Mouse (Mus musculus): ENCODE measurements around the gene Cdk7. TPM values are rescaled to one million over a fixed set of nuclear protein-coding genes. Genes with fewer than 3 reads are reported as not detected.
A peak's percentile ranks its signal among the peaks of the same experiment; 100 is the strongest.

The Cdk7 gene
- 85.7 and 90.9 TPM in 2 replicates for polyA plus RNA-seq (2014; fragmentation: Nextera tagmentation; extraction: Ambion mirVana)

DNA sequence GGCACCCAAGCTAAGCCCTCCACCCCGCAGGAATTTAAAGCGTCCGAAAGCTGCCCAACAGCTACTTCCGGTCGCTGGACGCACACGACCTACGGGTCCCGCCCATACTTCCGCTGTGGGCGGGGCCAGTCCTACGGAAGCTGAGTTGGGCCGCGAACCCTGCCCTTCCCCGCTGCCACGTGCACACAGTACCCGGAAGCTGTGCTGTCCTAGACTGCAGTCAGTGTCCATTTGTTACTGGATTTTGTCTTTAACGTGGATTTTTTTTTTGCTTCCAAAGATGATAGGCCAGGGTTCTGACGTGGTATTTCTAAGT, at the start of gene Cdk7:
TSS of gene Cdk7 (minus strand) at position 79 of the 316 bp plus-strand sequence.
- Histone ChIP-seq H3K4me3 (ENCODE audit: low read depth, low read length) (peak within 1 kb of the TSS; percentile 87), H3K27me3 (replicated peaks; ENCODE audit: control insufficient read depth, insufficient read depth, low read length) (no peaks in the 10 kb centered on the region), H3K9ac (ENCODE audit: low read depth, low read length) (peak within 1 kb of the TSS; percentile 94), H3K4me2 (ENCODE audit: low read depth, low read length) (peak within 1 kb of the TSS; percentile 76), H3K9me3 (ENCODE audit: control insufficient read depth, low read length) (no peaks in the 10 kb centered on the region), H3K4me1 (ENCODE audit: control insufficient read depth, insufficient read depth, low read length) (peaks cover 7% of the 10 kb centered on the region), H3K27ac (replicated peaks; ENCODE audit: low read depth, low read length) (peak within 1 kb of the TSS; percentile 95), H3K36me3 (ENCODE audit: control insufficient read depth, insufficient read depth, low read length) (peaks cover 24% of the 10 kb centered on the region)
- DNase-seq (ENCODE audit: low spot score) (peak; percentile 98), ATAC-seq (ENCODE audit: low read depth) (peak; percentile 99)
- 0% methylated on average over 19 of the region's 19 CpGs for WGBS

DNA sequence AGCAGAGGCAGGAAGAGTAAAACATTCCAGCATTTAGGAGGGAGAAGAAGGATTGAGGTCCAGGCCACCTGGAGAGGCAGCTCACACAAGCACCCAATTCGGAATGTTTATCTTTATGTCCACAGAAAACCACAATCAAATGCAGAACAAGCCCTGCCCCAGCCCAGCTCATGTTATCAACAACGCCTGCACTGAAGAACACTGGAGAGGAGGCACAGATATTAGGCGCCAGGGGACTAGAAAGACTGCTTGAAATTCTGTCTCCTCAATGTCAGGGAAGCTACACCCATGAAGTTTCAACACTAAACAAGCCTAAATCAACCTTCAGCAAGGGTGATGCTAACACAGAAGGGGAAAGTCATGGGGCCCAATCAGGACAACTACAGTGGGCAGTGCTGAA, 46.8 kb upstream of the Cdk7 start:
- H3K4me2 ChIP-seq (ENCODE audit: low read depth, low read length), result no peak overlapping the region
- WGBS, result 82% methylated on average over 3 of the region's 3 CpGs
- no peak for DNase-seq (ENCODE audit: low spot score)
- H3K27me3 ChIP-seq (replicated peaks; ENCODE audit: control insufficient read depth, insufficient read depth, low read length), result no peaks in the 10 kb centered on the region
- no peaks in the 10 kb centered on the region for H3K4me1 ChIP-seq (ENCODE audit: control insufficient read depth, insufficient read depth, low read length)
- H3K27ac ChIP-seq (replicated peaks; ENCODE audit: low read depth, low read length), result no peak overlapping the region
- ATAC-seq (ENCODE audit: low read depth), result no peak
- H3K9me3 ChIP-seq (ENCODE audit: control insufficient read depth, low read length), result no peaks in the 10 kb centered on the region
- H3K4me3 ChIP-seq (ENCODE audit: low read depth, low read length), result no peak overlapping the region
- H3K9ac ChIP-seq (ENCODE audit: low read depth, low read length), result no peak overlapping the region
- peaks cover 37% of the 10 kb centered on the region for H3K36me3 ChIP-seq (ENCODE audit: control insufficient read depth, insufficient read depth, low read length)

- no peak overlapping the region for H3K27ac ChIP-seq (replicated peaks; ENCODE audit: low read depth, low read length)
Measured at GRCm38 (mm10) chr13:100776710-100777109, 46.0 kb upstream of the Cdk7 start.

GRCm38 (mm10) chr13:100776056-100776419, 45.3 kb upstream of the Cdk7 start:
- Histone ChIP-seq H3K27me3 (replicated peaks; ENCODE audit: control insufficient read depth, insufficient read depth, low read length) (no peaks in the 10 kb centered on the region), H3K4me1 (ENCODE audit: control insufficient read depth, insufficient read depth, low read length) (no peaks in the 10 kb centered on the region), H3K9ac (ENCODE audit: low read depth, low read length) (peak overlapping the region; percentile 71), H3K36me3 (ENCODE audit: control insufficient read depth, insufficient read depth, low read length) (peaks cover 37% of the 10 kb centered on the region), H3K4me2 (ENCODE audit: low read depth, low read length) (peak overlapping the region; percentile 93), H3K9me3 (ENCODE audit: control insufficient read depth, low read length) (no peaks in the 10 kb centered on the region), H3K4me3 (ENCODE audit: low read depth, low read length) (peak overlapping the region; percentile 70), H3K27ac (replicated peaks; ENCODE audit: low read depth, low read length) (peak overlapping the region; percentile 53; the same call in 1 of the 2 replicates)
- no peak for DNase-seq (ENCODE audit: low spot score)
- 11% methylated on average over 8 of the region's 8 CpGs for WGBS
- ATAC-seq (ENCODE audit: low read depth), result no peak

More at GRCm38 (mm10) chr13:100776710-100777109, 46.0 kb upstream of the Cdk7 start:
- H3K4me3 ChIP-seq (ENCODE audit: low read depth, low read length), result no peak overlapping the region
- DNase-seq (ENCODE audit: low spot score), result no peak
- H3K9ac ChIP-seq (ENCODE audit: low read depth, low read length), result no peak overlapping the region
- no peaks in the 10 kb centered on the region for H3K4me1 ChIP-seq (ENCODE audit: control insufficient read depth, insufficient read depth, low read length)
- H3K4me2 ChIP-seq (ENCODE audit: low read depth, low read length), result peak overlapping the region; percentile 93; the same call in 1 of the 2 replicates
- H3K27me3 ChIP-seq (replicated peaks; ENCODE audit: control insufficient read depth, insufficient read depth, low read length), result no peaks in the 10 kb centered on the region
- WGBS, result 69% methylated on average over 6 of the region's 6 CpGs
- ATAC-seq (ENCODE audit: low read depth), result no peak
- peaks cover 37% of the 10 kb centered on the region for H3K36me3 ChIP-seq (ENCODE audit: control insufficient read depth, insufficient read depth, low read length)
- H3K9me3 ChIP-seq (ENCODE audit: control insufficient read depth, low read length), result no peaks in the 10 kb centered on the region

DNA sequence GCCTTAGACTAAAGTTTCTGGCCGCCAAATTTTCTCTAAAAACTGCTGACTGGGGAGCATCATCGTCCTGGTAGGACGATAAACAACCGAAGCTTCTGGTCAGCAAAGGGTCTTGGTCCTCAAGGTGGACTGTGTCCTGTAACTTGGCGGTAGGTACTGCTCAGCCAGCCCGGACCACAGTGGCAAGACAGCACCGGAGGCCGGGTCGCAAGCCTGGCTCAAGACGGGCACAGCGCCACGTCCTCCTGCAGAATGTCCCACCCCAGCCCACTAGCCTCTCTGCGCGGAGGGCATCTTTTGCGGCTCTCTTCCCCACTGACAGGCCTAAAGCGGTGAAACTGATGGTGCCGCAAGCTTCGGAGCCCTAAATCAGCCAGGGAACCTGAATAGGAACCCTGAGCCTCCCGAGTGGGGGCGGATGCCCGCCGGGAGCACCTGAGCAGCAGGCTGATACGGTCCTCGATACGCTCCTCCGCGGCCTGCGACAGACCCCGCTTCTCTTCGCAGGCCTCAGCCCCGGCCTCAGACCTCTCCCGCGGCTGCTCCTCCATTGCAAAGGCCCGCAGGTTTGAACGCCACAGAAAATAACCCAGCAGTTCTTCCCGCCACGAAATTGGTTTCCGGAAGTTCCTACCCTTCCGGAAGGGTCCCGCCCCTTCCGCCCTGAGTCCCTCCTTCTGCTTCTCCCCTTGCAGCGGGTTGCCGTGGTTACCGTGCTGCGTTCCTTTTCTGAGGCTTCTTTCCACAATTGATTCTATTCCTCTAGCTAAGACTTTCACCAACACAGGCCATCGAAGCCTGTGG, 44.7 kb upstream of the Cdk7 start, which contains the start of gene Cenph:
TSS of gene Cenph (minus strand) at position 648 of the 804 bp plus-strand sequence.
- Histone ChIP-seq H3K27ac (replicated peaks; ENCODE audit: low read depth, low read length) (peak within 1 kb of the TSS; percentile 53; the same call in 1 of the 2 replicates), H3K27me3 (replicated peaks; ENCODE audit: control insufficient read depth, insufficient read depth, low read length) (no peaks in the 10 kb centered on the region), H3K9ac (ENCODE audit: low read depth, low read length) (peak within 1 kb of the TSS; percentile 71), H3K36me3 (ENCODE audit: control insufficient read depth, insufficient read depth, low read length) (peaks cover 37% of the 10 kb centered on the region), H3K9me3 (ENCODE audit: control insufficient read depth, low read length) (no peaks in the 10 kb centered on the region), H3K4me2 (ENCODE audit: low read depth, low read length) (peak within 1 kb of the TSS; percentile 93), H3K4me3 (ENCODE audit: low read depth, low read length) (peak within 1 kb of the TSS; percentile 70), H3K4me1 (ENCODE audit: control insufficient read depth, insufficient read depth, low read length) (no peaks in the 10 kb centered on the region)
- DNase-seq (ENCODE audit: low spot score) (peak; percentile 96), ATAC-seq (ENCODE audit: low read depth) (peak; percentile 98)
- WGBS, result under 1% methylated on average over 33 of the region's 46 CpGs

GRCm38 (mm10) chr13:100774704-100775103, 44.0 kb upstream of the Cdk7 start:
- H3K9ac ChIP-seq (ENCODE audit: low read depth, low read length), result peak overlapping the region; percentile 71
- ATAC-seq (ENCODE audit: low read depth) (no peak), DNase-seq (ENCODE audit: low spot score) (no peak)

DNA sequence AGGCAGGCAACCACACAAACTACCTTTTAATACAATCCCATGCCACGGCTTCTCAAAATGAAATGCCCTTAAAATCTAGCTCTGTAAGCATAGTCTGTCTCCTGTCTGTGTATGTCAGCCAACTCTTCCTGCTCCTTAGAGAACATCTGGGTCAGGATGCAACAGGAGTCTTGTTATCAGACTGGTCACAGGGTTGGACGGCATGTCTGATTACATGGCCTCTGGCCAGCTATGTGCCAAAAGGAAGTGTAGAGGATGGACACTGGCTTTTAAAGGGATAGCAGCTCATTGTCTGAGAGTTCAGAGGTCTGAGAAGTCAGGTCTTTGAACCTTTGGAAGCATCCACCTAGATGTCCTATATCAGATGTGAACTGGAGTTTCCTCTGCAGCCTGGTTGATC, 24.6 kb upstream of the Cdk7 start:
- Histone ChIP-seq H3K4me1 (ENCODE audit: control insufficient read depth, insufficient read depth, low read length) (no peaks in the 10 kb centered on the region), H3K36me3 (ENCODE audit: control insufficient read depth, insufficient read depth, low read length) (peaks cover 9% of the 10 kb centered on the region), H3K27ac (replicated peaks; ENCODE audit: low read depth, low read length) (no peak overlapping the region), H3K9ac (ENCODE audit: low read depth, low read length) (no peak overlapping the region), H3K27me3 (replicated peaks; ENCODE audit: control insufficient read depth, insufficient read depth, low read length) (no peaks in the 10 kb centered on the region), H3K4me2 (ENCODE audit: low read depth, low read length) (no peak overlapping the region), H3K4me3 (ENCODE audit: low read depth, low read length) (no peak overlapping the region), H3K9me3 (ENCODE audit: control insufficient read depth, low read length) (0 out of 2 replicates have a peak, but pooled peaks cover 4% of the 10 kb centered on the region)
- DNase-seq (ENCODE audit: low spot score), result no peak
- no peak for ATAC-seq (ENCODE audit: low read depth)
- WGBS, result 80% methylated on average over 2 of the region's 2 CpGs

More at GRCm38 (mm10) chr13:100774704-100775103, 44.0 kb upstream of the Cdk7 start:
- no peaks in the 10 kb centered on the region for H3K4me1 ChIP-seq (ENCODE audit: control insufficient read depth, insufficient read depth, low read length)
- H3K36me3 ChIP-seq (ENCODE audit: control insufficient read depth, insufficient read depth, low read length), result peaks cover 34% of the 10 kb centered on the region
- H3K9me3 ChIP-seq (ENCODE audit: control insufficient read depth, low read length), result no peaks in the 10 kb centered on the region
- H3K27ac ChIP-seq (replicated peaks; ENCODE audit: low read depth, low read length), result no peak overlapping the region
- H3K27me3 ChIP-seq (replicated peaks; ENCODE audit: control insufficient read depth, insufficient read depth, low read length), result no peaks in the 10 kb centered on the region
- H3K4me2 ChIP-seq (ENCODE audit: low read depth, low read length), result peak overlapping the region; percentile 93
- H3K4me3 ChIP-seq (ENCODE audit: low read depth, low read length), result peak overlapping the region; percentile 70

DNA sequence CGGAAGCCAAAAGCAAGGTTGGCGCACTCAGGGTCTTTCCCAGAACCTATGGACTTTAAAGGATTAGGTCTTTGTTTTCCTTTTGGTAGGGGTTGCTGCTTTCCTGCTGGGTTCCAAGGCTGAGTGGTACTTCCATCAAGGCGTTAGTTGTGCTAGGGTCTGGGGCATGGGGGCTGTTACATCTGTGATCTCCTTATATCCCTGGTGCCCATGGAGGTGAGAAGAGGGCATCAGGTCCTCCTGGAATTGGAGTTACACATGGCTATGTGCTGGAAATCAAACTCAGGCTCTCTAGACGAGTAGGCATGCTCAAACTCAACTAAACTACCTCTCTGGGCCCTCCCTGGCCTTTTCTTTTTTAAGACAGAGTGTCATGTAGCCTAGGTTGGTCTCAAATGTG, 23.4 kb upstream of the Cdk7 start:
- Histone ChIP-seq H3K4me2 (ENCODE audit: low read depth, low read length) (no peak overlapping the region), H3K9me3 (ENCODE audit: control insufficient read depth, low read length) (0 out of 2 replicates have a peak, but pooled peaks cover 4% of the 10 kb centered on the region), H3K27me3 (replicated peaks; ENCODE audit: control insufficient read depth, insufficient read depth, low read length) (no peaks in the 10 kb centered on the region), H3K9ac (ENCODE audit: low read depth, low read length) (no peak overlapping the region), H3K27ac (replicated peaks; ENCODE audit: low read depth, low read length) (no peak overlapping the region), H3K36me3 (ENCODE audit: control insufficient read depth, insufficient read depth, low read length) (peaks cover 3% of the 10 kb centered on the region; the same call in 1 of the 2 replicates), H3K4me3 (ENCODE audit: low read depth, low read length) (no peak overlapping the region), H3K4me1 (ENCODE audit: control insufficient read depth, insufficient read depth, low read length) (no peaks in the 10 kb centered on the region)
- no peak for DNase-seq (ENCODE audit: low spot score)
- 72% methylated on average over 4 of the region's 4 CpGs for WGBS
- ATAC-seq (ENCODE audit: low read depth), result no peak

Measured in embryonic facial prominence, embryonic 14.5 days (tissue).